Mouse (Mus musculus) thymus, postnatal 14 days (tissue): ENCODE measurements at regions not wholly inside any gene's neighbourhood (a gene's known extent, or its start where the extent isn't known, plus 50 kb on each side); places are given as distances from the start of the nearest gene placed in this dataset.

Source experiments
- DNase-seq: peaks from one replicate; pipeline ENCODE4 v3.0.0; 2021

GRCm38 (mm10) chr6:117332641-117333040 is 164.3 kb downstream of the Cxcl12 start:
- no peak for DNase-seq

- no peak for DNase-seq
These were observed 173.8 kb downstream of the Cxcl12 start for GRCm38 (mm10) chr6:117342123-117342522.

- DNase-seq = no peak
These were observed 179.0 kb downstream of the Cxcl12 start for GRCm38 (mm10) chr6:117347356-117347755.

- no peak for DNase-seq
These were observed 183.5 kb downstream of the Cxcl12 start for GRCm38 (mm10) chr6:117351846-117352245.

GRCm38 (mm10) chr6:117353091-117353490 is 184.8 kb downstream of the Cxcl12 start:
- DNase-seq = no peak

GRCm38 (mm10) chr6:117356101-117356500 is 187.8 kb downstream of the Cxcl12 start:
- no peak for DNase-seq

GRCm38 (mm10) chr6:117359401-117359800 is 191.1 kb downstream of the Cxcl12 start:
- DNase-seq = no peak

- DNase-seq = no peak
These were observed 198.2 kb downstream of the Cxcl12 start for GRCm38 (mm10) chr6:117366563-117366962.

- DNase-seq = no peak
These were observed 207.7 kb downstream of the Cxcl12 start for GRCm38 (mm10) chr6:117375989-117376388.

GRCm38 (mm10) chr6:117379904-117380303 is 211.6 kb downstream of the Cxcl12 start:
- no peak for DNase-seq

- DNase-seq = no peak
These were observed 222.0 kb downstream of the Cxcl12 start for GRCm38 (mm10) chr6:117390233-117390848.

- DNase-seq = no peak
These were observed 225.1 kb downstream of the Cxcl12 start for GRCm38 (mm10) chr6:117393480-117393879.

GRCm38 (mm10) chr6:117405589-117406311 is 237.4 kb downstream of the Cxcl12 start:
- DNase-seq = no peak

GRCm38 (mm10) chr6:117406312-117406595 is 237.9 kb downstream of the Cxcl12 start:
- no peak for DNase-seq

GRCm38 (mm10) chr6:117406757-117407156 is 238.4 kb downstream of the Cxcl12 start:
- DNase-seq = no peak

GRCm38 (mm10) chr6:117407206-117407858 is 239.0 kb downstream of the Cxcl12 start:
- no peak for DNase-seq

GRCm38 (mm10) chr6:117407953-117408352 is 239.6 kb downstream of the Cxcl12 start:
- DNase-seq = no peak

GRCm38 (mm10) chr6:117408971-117409783 is 240.8 kb downstream of the Cxcl12 start:
- no peak for DNase-seq

- DNase-seq = no peak
These were observed 246.6 kb downstream of the Cxcl12 start for GRCm38 (mm10) chr6:117414926-117415325.

GRCm38 (mm10) chr6:117415901-117416300 is 247.6 kb downstream of the Cxcl12 start:
- no peak for DNase-seq

GRCm38 (mm10) chr6:117416461-117416860 is 248.1 kb downstream of the Cxcl12 start:
- no peak for DNase-seq

- no peak for DNase-seq
These were observed 254.7 kb downstream of the Cxcl12 start for GRCm38 (mm10) chr6:117422846-117423573.

GRCm38 (mm10) chr6:117426363-117426762 is 258.0 kb downstream of the Cxcl12 start:
- no peak for DNase-seq
